Mouse (Mus musculus) embryonic facial prominence, embryonic 15.5 days (tissue): ENCODE results near the gene Tbata. TPM values are rescaled to one million over a fixed set of nuclear protein-coding genes. Genes with fewer than 3 reads are reported as not detected.

Experiments
- ATAC-seq: fragments of 200-750 bp; cut with Nextera tagmentation; 2 replicates; pipeline ENCODE4 v1.8.0; 2017; ENCODE audit warnings: low read depth, moderate TSS enrichment; ENCODE audit not compliant: insufficient number of reproducible peaks, low FRiP score, low TSS enrichment
- H3K27ac ChIP-seq: fragments of 300-500 bp; sonication (generic); replicated peaks from 2 replicates; pipeline ENCODE4 v1.5.1; 2015; ENCODE audit warnings: mild to moderate bottlenecking, inconsistent platforms
- H3K27me3 ChIP-seq: fragments of 300-500 bp; sonication (generic); 2 replicates; pipeline ENCODE4 v1.6.1; 2015; ENCODE audit warnings: inconsistent platforms
- H3K36me3 ChIP-seq: fragments of 300-500 bp; sonication (generic); 2 replicates; pipeline ENCODE4 v1.6.1; 2015; ENCODE audit warnings: mild to moderate bottlenecking, inconsistent platforms
- H3K4me1 ChIP-seq: fragments of 300-500 bp; sonication (generic); 2 replicates; pipeline ENCODE4 v1.6.1; 2015; ENCODE audit warnings: inconsistent platforms
- H3K4me2 ChIP-seq: fragments of 300-500 bp; sonication (generic); replicated peaks from 2 replicates; pipeline ENCODE4 v1.6.1; 2015; ENCODE audit warnings: mild to moderate bottlenecking, inconsistent platforms
- H3K4me3 ChIP-seq: fragments of 300-500 bp; sonication (generic); replicated peaks from 2 replicates; pipeline ENCODE4 v1.5.1; 2015; ENCODE audit warnings: mild to moderate bottlenecking, inconsistent platforms
- H3K9ac ChIP-seq: fragments of 300-500 bp; sonication (generic); 2 replicates; pipeline ENCODE4 v1.6.1; 2015; ENCODE audit warnings: inconsistent platforms
- H3K9me3 ChIP-seq: fragments of 300-500 bp; sonication (generic); replicated peaks from 2 replicates; pipeline ENCODE4 v1.6.1; 2016; ENCODE audit warnings: inconsistent platforms
- WGBS: fragments of 180-500 bp; shearing (Covaris S2); methylation state at CpG from one replicate; pipeline ENCODE4 v1.1.7; 2015; 5-methylcytosine and 5-hydroxymethylcytosine counted together
- polyA plus RNA-seq: library from polyadenylated mRNA; unstranded; fragments of >200 nt; fragmentation: Nextera tagmentation; extraction: Ambion mirVana; gene quantifications from 2 replicates; pipeline ENCODE4 v1.2.1, GENCODE M21; 2015

Tbata gene
- polyA plus RNA-seq, 1 experiment from 2014 or later = 1.5 TPM

DNA sequence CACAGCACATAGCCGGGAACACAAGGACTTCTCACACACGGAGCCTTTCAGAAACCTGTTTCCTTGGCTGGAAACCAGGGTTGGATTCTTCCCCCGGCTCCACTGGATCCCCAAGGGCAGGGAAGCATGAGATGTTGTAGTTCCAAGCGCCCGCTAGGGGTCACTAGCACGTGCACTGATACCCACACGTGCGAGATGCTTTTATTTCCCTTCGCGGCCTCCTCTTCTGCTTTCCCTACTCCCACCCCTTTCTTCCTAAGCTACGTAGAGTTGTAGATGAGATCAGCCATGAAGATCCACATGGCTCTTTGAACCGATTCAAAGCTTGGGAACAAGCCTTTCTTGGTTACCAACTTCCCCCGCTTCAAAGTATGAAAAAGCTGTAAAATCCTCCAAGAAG is 40.0 kb downstream of the Tbata start:
- Histone ChIP-seq H3K9ac (no peak overlapping the region), H3K27me3 (0 out of 2 replicates have a peak, but pooled peaks cover 3% of the 10 kb centered on the region), H3K4me1 (peaks cover 9% of the 10 kb centered on the region), H3K4me2 (no peak overlapping the region), H3K9me3 (0 out of 2 replicates have a peak, but pooled peaks cover 6% of the 10 kb centered on the region), H3K36me3 (0 out of 2 replicates have a peak, but pooled peaks cover 3% of the 10 kb centered on the region), H3K4me3 (no peak overlapping the region), H3K27ac (no peak overlapping the region)
- no peak for ATAC-seq
- 8% methylated on average over 13 of the region's 13 CpGs for WGBS

DNA sequence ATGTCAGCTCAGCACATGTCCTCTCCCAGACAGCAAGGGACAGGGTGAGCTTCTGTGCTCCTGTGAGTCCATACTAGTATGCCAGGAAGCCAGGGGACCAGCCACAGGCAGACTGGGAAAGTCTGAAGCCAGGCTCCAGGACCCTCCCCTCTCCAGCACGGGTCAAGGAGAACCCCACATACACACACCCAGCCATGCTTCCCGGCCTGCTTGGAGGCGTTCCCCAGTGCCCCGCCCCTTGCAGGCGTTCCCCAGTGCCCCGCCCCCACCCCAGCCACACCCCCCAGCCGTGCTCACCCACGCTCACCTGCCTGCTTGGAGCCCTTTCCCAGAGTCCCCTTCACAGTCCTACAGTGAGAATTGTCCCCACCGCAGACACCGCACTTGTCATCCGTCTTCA is 41.1 kb downstream of the Tbata start:
- 17% methylated on average over 11 of the region's 11 CpGs for WGBS
- Histone ChIP-seq H3K9me3 (0 out of 2 replicates have a peak, but pooled peaks cover 6% of the 10 kb centered on the region), H3K27me3 (0 out of 2 replicates have a peak, but pooled peaks cover 3% of the 10 kb centered on the region), H3K4me2 (no peak overlapping the region), H3K36me3 (0 out of 2 replicates have a peak, but pooled peaks cover 3% of the 10 kb centered on the region), H3K4me1 (peaks cover 9% of the 10 kb centered on the region), H3K27ac (no peak overlapping the region), H3K9ac (no peak overlapping the region), H3K4me3 (no peak overlapping the region)
- ATAC-seq = 0 out of 2 replicates have a peak, but pooled peaks have one; percentile 36

DNA sequence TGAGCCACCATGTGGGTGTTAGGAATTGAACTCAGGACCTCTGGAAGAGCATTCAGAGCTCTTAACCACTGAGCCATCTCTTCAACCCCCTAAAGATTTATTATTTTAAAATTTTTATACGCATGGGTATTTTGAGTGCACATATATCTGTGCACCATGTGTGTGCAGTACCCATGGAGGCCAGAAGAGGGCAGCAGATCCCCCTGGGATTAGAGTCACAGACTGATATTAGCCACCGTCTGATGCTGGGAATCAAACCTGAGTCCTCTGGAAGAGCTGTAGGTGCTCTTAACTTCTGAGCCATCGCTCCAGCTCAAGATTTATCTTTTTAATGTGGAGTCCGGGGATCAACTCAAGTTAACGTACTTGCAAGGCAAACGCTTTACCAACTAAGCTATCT is 43.9 kb downstream of the Tbata start:
- H3K4me1 ChIP-seq = peaks cover 9% of the 10 kb centered on the region
- no peak overlapping the region for H3K27ac ChIP-seq
- 0 out of 2 replicates have a peak, but pooled peaks cover 3% of the 10 kb centered on the region for H3K27me3 ChIP-seq
- no peak overlapping the region for H3K4me3 ChIP-seq
- 98% methylated on average over 6 of the region's 6 CpGs for WGBS
- H3K9me3 ChIP-seq = 0 out of 2 replicates have a peak, but pooled peaks cover 10% of the 10 kb centered on the region
- no peak overlapping the region for H3K4me2 ChIP-seq
- no peak for ATAC-seq
- H3K9ac ChIP-seq = no peak overlapping the region
- 0 out of 2 replicates have a peak, but pooled peaks cover 3% of the 10 kb centered on the region for H3K36me3 ChIP-seq

DNA sequence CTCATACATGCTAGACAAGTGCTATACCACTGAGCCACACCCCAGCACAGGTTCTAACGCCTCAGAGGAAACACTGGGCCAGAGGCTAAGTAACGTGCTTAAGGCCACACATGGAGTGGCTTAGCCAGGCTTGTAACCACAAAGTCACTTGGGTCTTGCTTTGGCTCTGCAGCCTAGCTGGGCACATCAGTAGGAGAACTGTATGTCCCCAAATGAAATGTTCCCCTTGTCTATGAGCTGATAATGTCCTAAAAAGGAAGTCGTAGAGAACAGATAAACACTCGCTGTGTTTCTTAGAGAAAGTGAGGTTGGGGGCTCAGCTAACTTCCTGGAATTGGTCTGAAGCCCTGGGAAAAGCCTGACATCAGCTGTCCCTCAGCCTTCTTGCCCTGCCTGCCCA is 44.4 kb downstream of the Tbata start:
- no peak overlapping the region for H3K4me2 ChIP-seq
- H3K9me3 ChIP-seq = 0 out of 2 replicates have a peak, but pooled peaks cover 10% of the 10 kb centered on the region
- no peak overlapping the region for H3K9ac ChIP-seq
- 0 out of 2 replicates have a peak, but pooled peaks cover 3% of the 10 kb centered on the region for H3K36me3 ChIP-seq
- 0 out of 2 replicates have a peak, but pooled peaks cover under 1% of the 10 kb centered on the region for H3K27me3 ChIP-seq
- 82% methylated on average over 4 of the region's 4 CpGs for WGBS
- no peak overlapping the region for H3K4me3 ChIP-seq
- no peak for ATAC-seq
- H3K27ac ChIP-seq = no peak overlapping the region
- H3K4me1 ChIP-seq = peaks cover 9% of the 10 kb centered on the region

DNA sequence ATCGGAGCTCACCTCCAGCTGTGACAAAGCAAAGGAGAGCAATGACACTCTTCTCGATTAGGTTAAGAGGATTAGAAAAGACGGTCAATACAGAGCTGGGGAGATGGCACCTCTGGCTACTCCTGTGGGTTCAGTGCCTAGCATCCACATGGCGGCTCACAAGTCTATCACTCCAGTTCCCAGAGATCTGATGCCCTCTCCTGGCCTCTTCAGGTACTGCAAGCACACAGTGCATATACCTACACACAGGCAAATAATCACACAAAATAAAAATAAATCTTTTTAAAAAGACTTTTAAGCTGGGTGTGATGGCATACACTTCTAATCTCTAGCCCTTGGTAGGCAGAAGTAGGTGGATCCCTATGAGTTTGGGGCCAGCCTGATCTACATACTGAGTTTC is 47.6 kb downstream of the Tbata start:
- Histone ChIP-seq H3K9ac (no peak overlapping the region), H3K4me2 (no peak overlapping the region), H3K9me3 (0 out of 2 replicates have a peak, but pooled peaks cover 10% of the 10 kb centered on the region), H3K36me3 (0 out of 2 replicates have a peak, but pooled peaks cover 3% of the 10 kb centered on the region), H3K27me3 (no peaks in the 10 kb centered on the region), H3K4me3 (no peak overlapping the region), H3K4me1 (no peaks in the 10 kb centered on the region), H3K27ac (no peak overlapping the region)
- ATAC-seq = no peak
- 96% methylated on average over 4 of the region's 4 CpGs for WGBS

DNA sequence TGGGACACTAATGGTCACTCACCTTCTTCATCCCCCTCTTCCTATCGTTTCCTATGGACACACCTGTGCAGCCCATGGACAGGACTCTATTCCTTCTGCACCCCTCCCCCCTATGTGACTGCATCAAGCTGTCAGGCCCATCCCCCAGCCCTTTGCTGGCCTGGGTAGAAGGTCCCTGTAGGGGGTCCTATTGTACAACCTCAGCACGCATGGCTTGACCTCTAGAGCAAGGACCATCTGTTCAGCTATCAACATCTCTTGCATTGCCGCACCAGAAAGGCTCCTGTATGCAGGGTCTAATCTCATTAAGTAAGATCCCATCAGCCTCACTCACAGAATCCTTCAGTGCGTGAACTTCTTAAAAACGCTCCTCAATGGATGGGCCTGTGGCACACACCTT is 53.9 kb downstream of the Tbata start:
- 84% methylated on average over 5 of the region's 5 CpGs for WGBS
- no peak overlapping the region for H3K4me2 ChIP-seq
- H3K4me3 ChIP-seq = no peak overlapping the region
- no peaks in the 10 kb centered on the region for H3K27me3 ChIP-seq
- no peak overlapping the region for H3K27ac ChIP-seq
- no peak for ATAC-seq
- H3K9me3 ChIP-seq = no peaks in the 10 kb centered on the region
- H3K9ac ChIP-seq = no peak overlapping the region
- H3K4me1 ChIP-seq = peaks cover 3% of the 10 kb centered on the region; the same call in 1 of the 2 replicates
- H3K36me3 ChIP-seq = no peaks in the 10 kb centered on the region

DNA sequence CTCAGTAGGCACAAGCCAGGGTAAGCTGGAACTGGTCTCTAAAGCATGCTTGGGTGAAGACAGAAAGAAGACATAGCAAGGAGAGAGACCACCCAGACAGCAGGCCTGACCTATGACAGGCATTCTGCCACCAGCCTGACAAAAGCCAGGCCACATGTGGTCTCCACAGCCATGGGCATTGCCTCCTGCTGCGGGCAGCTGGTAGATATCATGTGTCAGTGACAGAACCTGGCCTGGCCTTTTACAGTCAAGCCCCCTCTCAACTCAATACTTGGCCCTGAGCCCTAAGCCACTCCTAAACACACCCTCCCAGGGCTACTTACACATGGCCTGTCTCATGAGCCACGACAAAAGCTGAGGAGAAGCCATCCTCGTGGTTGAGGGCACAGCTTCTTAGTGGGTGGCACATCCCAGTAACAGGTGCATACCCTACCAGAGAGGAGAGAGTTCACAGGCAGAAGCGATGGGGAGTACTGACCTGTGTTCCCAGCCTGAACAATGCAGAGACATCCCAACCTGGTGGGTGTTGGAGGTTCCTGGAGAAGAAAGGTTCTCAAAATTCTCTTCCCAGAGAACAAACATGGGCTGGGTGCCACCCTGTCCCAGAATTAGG is 55.1 kb downstream of the Tbata start:
- no peaks in the 10 kb centered on the region for H3K27me3 ChIP-seq
- no peaks in the 10 kb centered on the region for H3K9me3 ChIP-seq
- H3K36me3 ChIP-seq = no peaks in the 10 kb centered on the region
- no peak overlapping the region for H3K27ac ChIP-seq
- no peak overlapping the region for H3K4me2 ChIP-seq
- no peak overlapping the region for H3K9ac ChIP-seq
- no peak overlapping the region for H3K4me3 ChIP-seq
- 42% methylated on average over 4 of the region's 4 CpGs for WGBS
- peak; percentile 68 for ATAC-seq
- peaks cover 3% of the 10 kb centered on the region; the same call in 1 of the 2 replicates for H3K4me1 ChIP-seq

DNA sequence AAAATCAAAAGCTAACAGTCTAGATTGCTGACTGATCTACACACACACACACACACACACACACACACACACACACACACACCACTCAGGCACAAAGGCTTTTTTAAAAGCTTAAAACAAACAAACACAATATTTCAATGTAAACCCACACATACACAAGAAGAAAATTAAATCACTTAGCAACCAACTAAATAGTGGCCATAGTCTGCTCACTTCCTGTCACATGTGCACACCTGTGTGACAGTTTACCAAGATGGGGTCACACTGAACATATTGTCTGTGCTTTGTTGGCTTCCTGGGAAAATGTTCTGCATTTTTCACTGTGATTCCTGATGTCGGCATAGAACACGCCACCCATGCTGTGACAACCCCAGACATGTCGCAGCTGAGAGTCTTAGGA is 60.0 kb downstream of the Tbata start:
- Histone ChIP-seq H3K9ac (no peak overlapping the region), H3K27me3 (no peaks in the 10 kb centered on the region), H3K4me2 (no peak overlapping the region), H3K4me3 (no peak overlapping the region), H3K4me1 (peaks cover 10% of the 10 kb centered on the region), H3K9me3 (no peaks in the 10 kb centered on the region), H3K27ac (no peak overlapping the region), H3K36me3 (no peaks in the 10 kb centered on the region)
- 79% methylated on average over 3 of the region's 3 CpGs for WGBS
- no peak for ATAC-seq

DNA sequence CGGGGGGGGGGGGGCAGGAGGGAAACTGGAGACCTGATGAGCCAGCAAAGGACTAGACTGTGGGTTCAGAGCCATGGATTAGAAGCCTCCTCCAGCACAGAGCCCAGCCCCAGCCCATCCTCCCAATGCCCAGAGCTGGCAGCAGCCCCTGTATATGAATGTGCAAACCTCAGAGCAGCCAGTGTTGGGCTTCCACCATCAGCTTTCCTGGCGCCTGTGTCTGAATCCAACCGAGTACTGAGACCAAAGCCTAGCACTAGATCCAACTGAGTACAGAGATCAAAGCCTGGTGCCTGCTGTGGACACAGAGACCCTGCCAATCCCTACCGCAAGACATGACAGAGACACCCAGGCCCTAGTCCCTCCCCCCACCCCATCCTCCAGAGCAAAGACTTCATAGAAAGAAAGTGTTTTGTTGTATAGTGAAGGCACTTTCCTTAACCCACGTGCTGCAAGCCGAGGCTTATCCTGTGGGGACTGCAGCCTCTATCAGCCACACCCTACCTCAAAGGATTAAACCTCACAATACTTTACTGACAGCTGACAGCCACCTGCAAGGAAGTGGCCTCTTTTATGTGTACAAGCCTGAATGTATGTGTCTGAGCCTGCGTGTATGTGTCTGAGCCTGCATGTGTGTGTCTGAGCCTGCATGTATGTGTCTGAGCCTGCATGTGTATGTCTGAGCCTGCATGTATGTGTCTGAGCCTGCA is 61.3 kb downstream of the Tbata start:
- Histone ChIP-seq H3K4me3 (no peak overlapping the region), H3K4me2 (no peak overlapping the region), H3K9ac (no peak overlapping the region), H3K27ac (peak overlapping the region; percentile 58; the same call in 1 of the 2 replicates), H3K36me3 (no peaks in the 10 kb centered on the region), H3K4me1 (peaks cover 9% of the 10 kb centered on the region; the same call in 1 of the 2 replicates), H3K27me3 (no peaks in the 10 kb centered on the region), H3K9me3 (no peaks in the 10 kb centered on the region)
- WGBS = 31% methylated on average over 7 of the region's 7 CpGs
- peak; percentile 81 for ATAC-seq

DNA sequence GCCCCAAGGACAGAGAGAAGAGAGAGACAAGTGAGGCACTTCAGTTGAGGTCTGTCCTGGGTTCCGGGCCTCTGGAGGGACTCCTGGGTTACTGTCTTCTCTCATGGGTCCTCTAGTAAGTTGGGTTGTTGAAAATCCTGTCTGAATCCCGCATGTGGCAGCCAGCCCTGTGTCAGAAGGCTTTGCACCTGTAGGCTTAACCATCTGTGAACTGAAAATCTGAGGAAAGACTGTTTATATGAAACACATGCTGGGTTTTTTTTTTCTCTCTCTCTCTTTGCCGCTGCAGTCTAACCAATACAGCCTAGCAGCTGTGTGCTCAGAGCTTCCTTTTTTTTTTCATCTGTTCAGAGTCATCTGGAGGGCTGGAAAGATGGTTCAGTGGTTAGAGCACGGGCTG is 62.6 kb downstream of the Tbata start:
- H3K36me3 ChIP-seq = no peaks in the 10 kb centered on the region
- H3K27ac ChIP-seq = no peak overlapping the region
- H3K9ac ChIP-seq = no peak overlapping the region
- H3K4me2 ChIP-seq = no peak overlapping the region
- 45% methylated on average over 4 of the region's 4 CpGs for WGBS
- no peaks in the 10 kb centered on the region for H3K27me3 ChIP-seq
- ATAC-seq = no peak
- no peak overlapping the region for H3K4me3 ChIP-seq
- no peaks in the 10 kb centered on the region for H3K9me3 ChIP-seq
- H3K4me1 ChIP-seq = peaks cover 9% of the 10 kb centered on the region; the same call in 1 of the 2 replicates

DNA sequence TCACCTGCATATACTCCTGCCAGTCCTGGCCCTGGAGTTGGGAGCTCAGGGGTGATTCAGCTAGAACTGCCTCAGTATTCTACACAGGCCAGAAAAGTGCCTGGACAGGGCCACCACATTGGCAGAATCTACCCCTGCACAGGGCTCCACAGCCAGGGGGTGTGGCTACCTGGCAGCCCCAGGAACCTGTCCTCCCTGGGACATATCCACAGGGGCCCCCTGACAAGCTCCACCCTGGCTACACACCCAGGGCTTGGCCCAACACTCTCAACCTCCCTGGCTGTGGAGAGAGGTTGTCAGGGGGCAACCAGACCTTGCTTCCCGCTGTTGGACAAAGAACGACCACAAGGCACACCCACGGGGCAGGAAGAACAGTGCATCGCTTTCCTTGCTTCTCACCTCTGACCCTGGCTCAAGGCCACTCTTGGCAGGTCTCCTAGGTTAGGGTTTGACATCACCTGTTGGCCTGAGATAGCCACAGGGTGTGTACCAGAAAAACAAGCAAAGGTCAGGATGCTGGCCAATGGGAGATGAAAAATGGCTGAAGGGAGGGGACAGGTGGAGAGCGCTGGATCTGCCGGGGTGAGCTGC is 64.0 kb downstream of the Tbata start:
- no peak for ATAC-seq

More for the DNA sequence above, 64.0 kb downstream of the Tbata start:
- Histone ChIP-seq H3K36me3 (no peaks in the 10 kb centered on the region), H3K4me2 (no peak overlapping the region), H3K4me1 (peaks cover 18% of the 10 kb centered on the region), H3K27ac (no peak overlapping the region), H3K4me3 (no peak overlapping the region), H3K27me3 (no peaks in the 10 kb centered on the region), H3K9me3 (no peaks in the 10 kb centered on the region), H3K9ac (no peak overlapping the region)
- WGBS = 85% methylated on average over 6 of the region's 6 CpGs
